Mouse (Mus musculus): ENCODE measurements at regions not wholly inside any gene's neighbourhood (a gene's known extent, or its start where the extent isn't known, plus 50 kb on each side); places are given as distances from the start of the nearest gene placed in this dataset.

DNA sequence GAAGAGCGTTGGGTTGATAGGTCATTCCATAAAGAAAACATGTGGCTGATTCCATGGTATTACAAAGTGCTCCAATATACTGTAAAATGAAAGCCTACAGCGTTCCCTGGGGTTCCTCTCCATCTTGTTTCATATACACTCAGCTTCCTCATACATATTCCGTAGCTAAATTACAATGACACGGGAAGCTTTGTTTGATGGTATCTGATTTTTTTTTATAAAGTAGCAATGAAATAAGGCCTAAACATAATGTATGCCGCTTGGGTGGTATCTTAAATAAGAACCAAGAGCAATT is 169.6 kb upstream of the C9orf72 start:
- H3K9me3 ChIP-seq (replicated peaks; ENCODE audit: control insufficient read depth, low read length), result no peaks in the 10 kb centered on the region
- ATAC-seq (replicated peaks; ENCODE audit: insufficient number of reproducible peaks, low FRiP score, low TSS enrichment, low read depth), result no peak
- DNase-seq (ENCODE audit: low spot score), result no peak
- no peak overlapping the region for H3K9ac ChIP-seq (replicated peaks; ENCODE audit: low read length)
- WGBS, result 86% methylated on average over 5 of the region's 5 CpGs
- no peaks in the 10 kb centered on the region for H3K4me1 ChIP-seq (ENCODE audit: control insufficient read depth, insufficient read depth, low read length)
- H3K36me3 ChIP-seq (replicated peaks; ENCODE audit: control insufficient read depth, insufficient read depth, low read depth, low read length), result no peaks in the 10 kb centered on the region
- H3K4me2 ChIP-seq (ENCODE audit: low read depth, low read length), result no peak overlapping the region
- no peak overlapping the region for H3K27ac ChIP-seq (replicated peaks; ENCODE audit: low read depth, low read length)
- no peak overlapping the region for H3K4me3 ChIP-seq (ENCODE audit: low read depth, low read length)
- no peaks in the 10 kb centered on the region for H3K27me3 ChIP-seq (ENCODE audit: control insufficient read depth, insufficient read depth, low read length)

DNA sequence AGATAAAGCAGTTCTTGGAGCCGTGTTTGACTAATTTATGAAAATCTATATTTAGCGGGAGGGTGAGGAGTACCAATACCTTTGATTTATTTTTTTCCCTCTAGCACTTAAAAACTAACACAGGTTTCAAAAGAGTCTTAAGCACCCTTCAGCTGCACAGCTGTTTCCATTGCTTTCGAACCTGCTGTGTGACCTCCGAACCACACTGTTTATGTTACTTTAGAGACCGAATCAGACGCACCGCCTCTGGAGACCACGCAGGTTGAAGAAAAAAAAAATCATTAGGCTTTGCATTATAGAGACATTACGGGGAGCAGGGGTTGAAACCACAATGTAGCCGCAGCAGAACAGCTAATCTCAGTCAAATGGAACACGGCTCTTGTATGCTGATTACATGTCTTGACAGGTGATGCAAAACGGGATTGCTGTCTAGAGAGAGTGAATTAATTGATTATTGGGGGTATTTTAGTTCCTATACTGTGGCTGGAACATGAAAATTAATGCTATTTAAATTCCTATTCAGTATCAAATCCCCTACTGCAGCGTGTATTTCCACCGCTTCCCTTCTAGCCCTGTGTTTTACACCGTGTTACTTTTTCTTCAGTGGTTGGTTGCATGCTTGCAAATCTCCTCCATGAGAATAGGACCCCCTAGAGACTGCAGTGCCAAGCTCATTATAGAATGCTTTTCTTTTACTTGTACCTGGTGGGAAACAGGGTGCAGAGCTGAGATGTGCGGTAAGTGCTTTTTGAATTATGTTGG is 169.0 kb upstream of the C9orf72 start:
- ATAC-seq (replicated peaks; ENCODE audit: insufficient number of reproducible peaks, low FRiP score, low TSS enrichment, low read depth) (no peak), DNase-seq (ENCODE audit: low spot score) (peak; percentile 27)
- 46% methylated on average over 16 of the region's 16 CpGs for WGBS

DNA sequence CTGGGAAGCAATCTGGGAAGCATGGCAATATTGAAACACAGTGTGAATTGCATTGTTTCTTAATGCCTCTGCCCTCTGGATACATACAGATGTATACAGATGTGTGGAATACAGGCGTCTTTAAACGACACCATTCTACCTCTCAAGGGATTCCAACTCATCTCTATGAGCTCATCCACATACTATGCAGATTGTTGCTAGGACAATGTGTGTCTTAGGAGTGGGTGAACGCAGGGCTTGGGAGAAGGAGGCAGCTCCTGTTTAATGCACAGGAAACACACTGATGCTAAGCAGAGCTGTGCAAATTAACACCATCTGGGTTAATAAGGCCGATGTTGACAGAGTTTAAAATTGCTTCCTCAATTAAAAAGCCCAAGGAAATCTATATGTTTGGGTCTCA is 149.8 kb upstream of the C9orf72 start:
- no peak for ATAC-seq (replicated peaks; ENCODE audit: insufficient number of reproducible peaks, low FRiP score, low TSS enrichment, low read depth)

More for the DNA sequence above, 169.0 kb upstream of the C9orf72 start:
- H3K9me3 ChIP-seq (replicated peaks; ENCODE audit: control insufficient read depth, low read length), result no peaks in the 10 kb centered on the region
- H3K36me3 ChIP-seq (replicated peaks; ENCODE audit: control insufficient read depth, insufficient read depth, low read depth, low read length), result no peaks in the 10 kb centered on the region
- H3K9ac ChIP-seq (replicated peaks; ENCODE audit: low read length), result no peak overlapping the region
- H3K27me3 ChIP-seq (ENCODE audit: control insufficient read depth, insufficient read depth, low read length), result no peaks in the 10 kb centered on the region
- no peak overlapping the region for H3K4me2 ChIP-seq (ENCODE audit: low read depth, low read length)
- H3K4me3 ChIP-seq (ENCODE audit: low read depth, low read length), result no peak overlapping the region
- no peak overlapping the region for H3K27ac ChIP-seq (replicated peaks; ENCODE audit: low read depth, low read length)
- no peaks in the 10 kb centered on the region for H3K4me1 ChIP-seq (ENCODE audit: control insufficient read depth, insufficient read depth, low read length)

DNA sequence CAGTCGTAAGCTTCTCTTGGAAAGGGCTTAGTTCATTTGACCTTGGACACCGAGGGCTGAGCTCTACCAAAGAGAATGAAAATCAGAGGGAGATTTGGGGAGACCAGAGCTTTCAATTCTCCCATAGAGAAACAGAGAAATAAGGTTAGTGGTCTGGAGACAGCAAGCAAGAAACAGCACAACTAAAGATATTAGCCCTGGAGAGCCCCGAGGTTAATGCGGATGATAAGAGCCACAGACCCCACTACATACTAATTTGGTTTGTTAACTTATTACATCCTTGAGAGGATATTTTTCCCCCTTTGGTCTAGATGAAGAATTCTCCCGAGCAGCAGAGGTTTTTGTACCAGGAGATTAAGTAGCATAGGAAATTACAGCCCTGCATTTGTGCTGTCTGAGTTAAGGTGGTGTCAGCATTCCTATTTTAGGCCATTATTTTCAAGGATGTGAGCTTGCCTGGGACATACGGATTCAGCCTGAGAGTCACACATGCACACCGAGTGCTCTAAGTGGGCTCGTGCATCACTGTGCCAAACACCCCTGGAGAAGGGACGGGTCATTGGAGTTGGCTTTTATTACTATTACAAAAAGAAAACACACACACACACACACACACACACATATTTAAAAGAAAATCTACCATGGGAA is 147.4 kb upstream of the C9orf72 start:
- no peaks in the 10 kb centered on the region for H3K27me3 ChIP-seq (ENCODE audit: control insufficient read depth, insufficient read depth, low read length)
- H3K4me2 ChIP-seq (ENCODE audit: low read depth, low read length), result no peak overlapping the region
- no peaks in the 10 kb centered on the region for H3K4me1 ChIP-seq (ENCODE audit: control insufficient read depth, insufficient read depth, low read length)
- no peak overlapping the region for H3K4me3 ChIP-seq (ENCODE audit: low read depth, low read length)
- DNase-seq (ENCODE audit: low spot score), result no peak
- no peak overlapping the region for H3K27ac ChIP-seq (replicated peaks; ENCODE audit: low read depth, low read length)
- H3K9me3 ChIP-seq (replicated peaks; ENCODE audit: control insufficient read depth, low read length), result no peaks in the 10 kb centered on the region
- H3K9ac ChIP-seq (replicated peaks; ENCODE audit: low read length), result no peak overlapping the region
- 50% methylated on average over 9 of the region's 9 CpGs for WGBS
- H3K36me3 ChIP-seq (replicated peaks; ENCODE audit: control insufficient read depth, insufficient read depth, low read depth, low read length), result no peaks in the 10 kb centered on the region
- ATAC-seq (replicated peaks; ENCODE audit: insufficient number of reproducible peaks, low FRiP score, low TSS enrichment, low read depth), result no peak

More for the DNA sequence above, 149.8 kb upstream of the C9orf72 start:
- WGBS, result 31% methylated on average over 4 of the region's 4 CpGs
- H3K4me2 ChIP-seq (ENCODE audit: low read depth, low read length), result no peak overlapping the region
- H3K4me3 ChIP-seq (ENCODE audit: low read depth, low read length), result no peak overlapping the region
- H3K4me1 ChIP-seq (ENCODE audit: control insufficient read depth, insufficient read depth, low read length), result no peaks in the 10 kb centered on the region
- H3K36me3 ChIP-seq (replicated peaks; ENCODE audit: control insufficient read depth, insufficient read depth, low read depth, low read length), result no peaks in the 10 kb centered on the region
- H3K27me3 ChIP-seq (ENCODE audit: control insufficient read depth, insufficient read depth, low read length), result no peaks in the 10 kb centered on the region
- H3K9ac ChIP-seq (replicated peaks; ENCODE audit: low read length), result no peak overlapping the region
- DNase-seq (ENCODE audit: low spot score), result peak; percentile 43
- H3K9me3 ChIP-seq (replicated peaks; ENCODE audit: control insufficient read depth, low read length), result no peaks in the 10 kb centered on the region
- H3K27ac ChIP-seq (replicated peaks; ENCODE audit: low read depth, low read length), result no peak overlapping the region

DNA sequence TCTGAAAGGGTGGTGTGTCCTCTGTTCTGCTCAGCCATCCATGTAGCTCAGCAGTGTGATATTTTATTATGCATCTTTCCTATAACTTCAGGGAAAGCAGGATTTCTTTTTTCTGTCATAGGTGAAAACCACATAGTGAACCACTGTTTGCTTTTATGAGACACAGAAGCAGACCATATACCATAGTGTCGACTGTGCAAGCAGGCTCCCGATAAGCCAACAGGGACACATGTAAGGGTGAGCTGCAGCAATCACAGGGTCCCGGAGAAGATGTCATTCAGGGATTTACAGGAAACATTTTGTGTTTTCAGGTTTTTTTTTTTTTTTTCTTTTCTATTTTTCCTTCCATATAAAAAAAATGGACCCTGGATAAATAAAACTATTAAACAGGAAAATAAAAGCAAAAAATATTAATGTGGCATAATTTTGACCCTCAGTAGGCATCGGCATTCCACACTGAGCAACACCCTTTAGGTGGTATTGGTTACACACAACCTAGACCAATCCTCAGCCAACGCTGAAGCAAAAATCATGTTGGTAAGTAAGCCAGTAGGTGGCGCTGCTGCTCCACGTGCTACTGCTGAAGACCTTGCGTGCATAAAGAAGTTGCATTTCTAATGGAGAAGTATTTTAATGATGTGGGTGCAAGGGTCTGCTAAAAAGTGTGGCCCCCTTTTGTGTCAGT is 146.7 kb upstream of the C9orf72 start:
- Histone ChIP-seq H3K27ac (replicated peaks; ENCODE audit: low read depth, low read length) (no peak overlapping the region), H3K4me3 (ENCODE audit: low read depth, low read length) (no peak overlapping the region), H3K4me2 (ENCODE audit: low read depth, low read length) (no peak overlapping the region), H3K27me3 (ENCODE audit: control insufficient read depth, insufficient read depth, low read length) (no peaks in the 10 kb centered on the region), H3K9ac (replicated peaks; ENCODE audit: low read length) (no peak overlapping the region), H3K4me1 (ENCODE audit: control insufficient read depth, insufficient read depth, low read length) (no peaks in the 10 kb centered on the region), H3K9me3 (replicated peaks; ENCODE audit: control insufficient read depth, low read length) (no peaks in the 10 kb centered on the region), H3K36me3 (replicated peaks; ENCODE audit: control insufficient read depth, insufficient read depth, low read depth, low read length) (no peaks in the 10 kb centered on the region)
- WGBS, result 27% methylated on average over 8 of the region's 8 CpGs
- DNase-seq (ENCODE audit: low spot score) (peak; percentile 90), ATAC-seq (replicated peaks; ENCODE audit: insufficient number of reproducible peaks, low FRiP score, low TSS enrichment, low read depth) (peak; percentile 82)

DNA sequence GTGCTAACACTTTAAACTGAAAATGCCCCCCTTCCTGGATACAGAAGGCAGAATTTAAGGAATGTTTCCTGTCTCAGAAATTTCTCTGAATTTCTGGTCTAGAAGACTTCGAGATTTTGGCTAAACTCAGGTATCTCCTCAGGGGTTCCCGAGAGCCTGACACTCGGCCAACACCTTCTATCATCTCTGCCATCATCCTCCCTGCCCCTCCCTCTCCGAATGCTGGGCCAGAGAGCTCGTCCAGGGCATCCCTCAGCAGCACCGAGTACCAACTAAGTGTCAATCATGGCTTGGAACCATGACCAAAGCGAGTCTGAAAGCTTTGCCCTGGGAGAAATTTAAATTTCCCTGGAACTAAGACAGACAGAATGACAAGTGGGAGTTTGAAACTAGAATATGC is 138.2 kb upstream of the C9orf72 start:
- Histone ChIP-seq H3K9ac (replicated peaks; ENCODE audit: low read length) (no peak overlapping the region), H3K36me3 (replicated peaks; ENCODE audit: control insufficient read depth, insufficient read depth, low read depth, low read length) (no peaks in the 10 kb centered on the region), H3K27ac (replicated peaks; ENCODE audit: low read depth, low read length) (no peak overlapping the region), H3K4me1 (ENCODE audit: control insufficient read depth, insufficient read depth, low read length) (no peaks in the 10 kb centered on the region), H3K4me2 (ENCODE audit: low read depth, low read length) (no peak overlapping the region), H3K9me3 (replicated peaks; ENCODE audit: control insufficient read depth, low read length) (no peaks in the 10 kb centered on the region), H3K4me3 (ENCODE audit: low read depth, low read length) (no peak overlapping the region), H3K27me3 (ENCODE audit: control insufficient read depth, insufficient read depth, low read length) (no peaks in the 10 kb centered on the region)
- no peak for DNase-seq (ENCODE audit: low spot score)
- ATAC-seq (replicated peaks; ENCODE audit: insufficient number of reproducible peaks, low FRiP score, low TSS enrichment, low read depth), result no peak
- WGBS, result 77% methylated on average over 7 of the region's 7 CpGs

DNA sequence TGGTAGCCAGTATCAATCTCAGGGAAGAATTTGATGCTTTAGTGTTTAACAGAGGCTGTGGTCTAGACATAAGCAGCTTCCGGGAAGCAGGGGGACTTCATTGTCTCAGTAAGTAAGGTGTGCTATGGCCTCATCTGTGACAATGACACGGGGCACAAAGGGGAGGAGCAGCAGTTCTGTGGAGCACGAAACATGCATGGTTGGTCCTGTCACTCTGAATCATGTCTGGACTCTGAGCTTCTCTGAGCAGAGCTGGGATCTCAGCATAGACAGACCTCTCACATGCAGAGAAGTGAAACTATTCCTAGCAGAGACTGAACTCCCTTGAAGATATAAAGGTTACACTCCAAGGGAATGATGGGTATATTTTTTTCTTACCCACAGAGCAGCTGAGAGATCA is 136.2 kb upstream of the C9orf72 start:
- H3K4me2 ChIP-seq (ENCODE audit: low read depth, low read length), result no peak overlapping the region
- H3K27ac ChIP-seq (replicated peaks; ENCODE audit: low read depth, low read length), result no peak overlapping the region
- H3K4me1 ChIP-seq (ENCODE audit: control insufficient read depth, insufficient read depth, low read length), result no peaks in the 10 kb centered on the region
- no peak overlapping the region for H3K9ac ChIP-seq (replicated peaks; ENCODE audit: low read length)
- WGBS, result 81% methylated on average over 3 of the region's 3 CpGs
- H3K27me3 ChIP-seq (ENCODE audit: control insufficient read depth, insufficient read depth, low read length), result no peaks in the 10 kb centered on the region
- H3K36me3 ChIP-seq (replicated peaks; ENCODE audit: control insufficient read depth, insufficient read depth, low read depth, low read length), result no peaks in the 10 kb centered on the region
- no peak for ATAC-seq (replicated peaks; ENCODE audit: insufficient number of reproducible peaks, low FRiP score, low TSS enrichment, low read depth)
- no peaks in the 10 kb centered on the region for H3K9me3 ChIP-seq (replicated peaks; ENCODE audit: control insufficient read depth, low read length)
- H3K4me3 ChIP-seq (ENCODE audit: low read depth, low read length), result no peak overlapping the region
- DNase-seq (ENCODE audit: low spot score), result no peak

DNA sequence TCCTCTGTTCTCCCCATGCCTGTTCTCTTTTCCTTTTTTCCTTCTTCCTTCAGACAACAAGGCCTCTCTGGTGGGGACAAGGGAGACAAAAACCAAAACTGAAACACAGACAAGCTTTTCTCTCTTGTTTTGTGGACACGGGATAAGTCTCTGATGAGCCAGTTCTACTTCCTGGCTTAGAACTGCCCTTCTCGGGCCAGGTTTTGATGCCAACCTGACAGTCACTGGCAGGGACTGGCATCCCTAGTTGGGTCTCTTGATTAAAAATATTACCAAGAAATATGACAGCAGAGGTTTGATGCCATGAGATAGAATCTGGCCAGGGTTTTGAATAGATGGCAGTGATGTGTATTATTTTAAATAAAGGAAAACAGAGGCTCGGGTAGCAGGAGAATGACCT is 133.4 kb upstream of the C9orf72 start:
- Histone ChIP-seq H3K9me3 (replicated peaks; ENCODE audit: control insufficient read depth, low read length) (no peaks in the 10 kb centered on the region), H3K27me3 (ENCODE audit: control insufficient read depth, insufficient read depth, low read length) (no peaks in the 10 kb centered on the region), H3K4me2 (ENCODE audit: low read depth, low read length) (no peak overlapping the region), H3K9ac (replicated peaks; ENCODE audit: low read length) (no peak overlapping the region), H3K4me1 (ENCODE audit: control insufficient read depth, insufficient read depth, low read length) (no peaks in the 10 kb centered on the region; the same call in 1 of the 2 replicates), H3K36me3 (replicated peaks; ENCODE audit: control insufficient read depth, insufficient read depth, low read depth, low read length) (no peaks in the 10 kb centered on the region), H3K27ac (replicated peaks; ENCODE audit: low read depth, low read length) (no peak overlapping the region), H3K4me3 (ENCODE audit: low read depth, low read length) (no peak overlapping the region)
- DNase-seq (ENCODE audit: low spot score) (no peak), ATAC-seq (replicated peaks; ENCODE audit: insufficient number of reproducible peaks, low FRiP score, low TSS enrichment, low read depth) (no peak)
- 81% methylated on average over 3 of the region's 3 CpGs for WGBS
